In the genomic region with DNA sequence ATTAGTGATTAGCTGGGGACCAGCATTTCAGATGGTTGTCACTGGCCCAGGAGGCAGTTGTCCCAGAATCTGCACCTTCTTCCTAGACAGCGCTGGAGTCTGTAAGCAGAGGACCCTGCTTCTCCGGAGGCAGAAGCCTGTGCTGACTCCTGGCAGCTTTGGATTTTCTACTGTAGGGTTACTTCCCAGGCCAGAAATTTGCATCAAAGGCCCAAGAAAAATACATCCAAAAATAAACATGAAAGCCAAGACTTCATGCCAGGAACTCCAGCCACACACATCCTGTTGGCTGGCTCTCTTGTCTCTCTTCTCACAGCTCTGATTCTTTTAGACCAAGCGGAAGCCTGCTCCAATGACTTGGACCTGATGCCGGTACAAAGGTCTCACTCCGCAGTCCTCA, we compare ENCODE assay signal across 9 mouse cellular contexts.
DNase-seq lines count a peak whose midpoint lies in the region; ATAC-seq and TF ChIP-seq lines count a peak whose summit lies in the region.
"Had no signal": no experiment of that assay in that cellular context is flagged by ENCODE, and none has a peak within 500 bp of the region (broad histone marks: within the 10 kb centered on the region; RNA-seq: fewer than 3 reads in every experiment).

No protein-coding gene starts in this region.

- H3K27me3 ChIP-seq in hindbrain, embryonic 10.5 days (ENCODE audit: insufficient read depth, poor library complexity, severe bottlenecking), result no peaks in the 10 kb centered on the region
- no peaks in the 10 kb centered on the region for H3K27me3 ChIP-seq in hindbrain, embryonic 13.5 days
- H3K27me3 ChIP-seq in embryonic facial prominence, embryonic 14.5 days (replicated peaks; ENCODE audit: control insufficient read depth, insufficient read depth, low read length), result no peaks in the 10 kb centered on the region
- H3K27me3 ChIP-seq in lung, embryonic 14.5 days (ENCODE audit: insufficient read depth, low read length), result no peaks in the 10 kb centered on the region

- WGBS in hindbrain, embryonic 10.5 days, result 90% methylated on average over 5 of the region's 5 CpGs
- WGBS in hindbrain, embryonic 13.5 days, result 81% methylated on average over 5 of the region's 5 CpGs
- 75% methylated on average over 5 of the region's 5 CpGs for WGBS in embryonic facial prominence, embryonic 14.5 days
- WGBS in lung, embryonic 14.5 days, result 57% methylated on average over 5 of the region's 5 CpGs

- no peak overlapping the region for H3K4me3 ChIP-seq in hindbrain, embryonic 10.5 days
- no peak overlapping the region for H3K4me3 ChIP-seq in hindbrain, embryonic 13.5 days
- no peak overlapping the region for H3K4me3 ChIP-seq in embryonic facial prominence, embryonic 14.5 days (ENCODE audit: low read depth, low read length)
- no peak overlapping the region for H3K4me3 ChIP-seq in lung, embryonic 14.5 days (ENCODE audit: low read depth, low read length)

- no peak for TF ChIP-seq CTCF in lung, embryonic 14.5 days (IDR thresholded peaks at IDR 0.05; ENCODE audit: low read depth)

- peak overlapping the region; percentile 37; the same call in 1 of the 2 replicates for H3K27ac ChIP-seq in hindbrain, embryonic 10.5 days
- no peak overlapping the region for H3K27ac ChIP-seq in hindbrain, embryonic 13.5 days
- H3K27ac ChIP-seq in embryonic facial prominence, embryonic 14.5 days (replicated peaks; ENCODE audit: low read depth, low read length), result no peak overlapping the region
- H3K27ac ChIP-seq in lung, embryonic 14.5 days (ENCODE audit: low read depth), result peak overlapping the region; percentile 64

- H3K9ac ChIP-seq in hindbrain, embryonic 13.5 days, result no peak overlapping the region
- no peak overlapping the region for H3K9ac ChIP-seq in embryonic facial prominence, embryonic 14.5 days (ENCODE audit: low read depth, low read length)
- no peak overlapping the region for H3K9ac ChIP-seq in lung, embryonic 14.5 days

- no peak overlapping the region for H3K4me2 ChIP-seq in hindbrain, embryonic 13.5 days
- H3K4me2 ChIP-seq in embryonic facial prominence, embryonic 14.5 days (ENCODE audit: low read depth, low read length), result peak overlapping the region; percentile 0; the same call in 1 of the 2 replicates
- peak overlapping the region; percentile 47 for H3K4me2 ChIP-seq in lung, embryonic 14.5 days
- H3K4me2 ChIP-seq: midbrain, embryonic 11.5 days had no signal

- H3K4me1 ChIP-seq in hindbrain, embryonic 10.5 days (replicated peaks), result peaks cover 33% of the 10 kb centered on the region
- H3K4me1 ChIP-seq in hindbrain, embryonic 13.5 days (replicated peaks), result peaks cover 6% of the 10 kb centered on the region
- H3K4me1 ChIP-seq in embryonic facial prominence, embryonic 14.5 days (ENCODE audit: control insufficient read depth, insufficient read depth, low read length), result peaks cover 11% of the 10 kb centered on the region; the same call in 1 of the 2 replicates
- H3K4me1 ChIP-seq in lung, embryonic 14.5 days (ENCODE audit: insufficient read depth), result no peaks in the 10 kb centered on the region

- no peak for DNase-seq in hindbrain, embryonic 10.5 days (ENCODE audit: low spot score)
- DNase-seq in embryonic facial prominence, embryonic 14.5 days (ENCODE audit: low spot score), result peak; percentile 54
- DNase-seq in heart, postnatal 14 days, result peak; percentile 34 to 39
- DNase-seq in lung, embryonic 14.5 days, result peak; percentile 80
- DNase-seq in urinary bladder, postnatal 10 days (ENCODE audit: low spot score), result no peak
- no peak for DNase-seq in ovary, postnatal 14 days (ENCODE audit: low spot score)
- no peak for DNase-seq in embryo, embryonic 10 days (ENCODE audit: low spot score)

- intact Hi-C loops in heart, postnatal 14 days (cut with DNase I), result loop anchor here (5.0 kb wide), 1 partner anchor 38 kb away; no protein-coding TSS in a partner anchor

- ATAC-seq in hindbrain, embryonic 13.5 days (ENCODE audit: low FRiP score), result no peak
- no peak for ATAC-seq in embryonic facial prominence, embryonic 14.5 days (ENCODE audit: low read depth)
- ATAC-seq in lung, embryonic 14.5 days (ENCODE audit: insufficient read depth), result peak; percentile 35; the same call in 1 of the 2 replicates

- H3K9me3 ChIP-seq in hindbrain, embryonic 10.5 days, result no peaks in the 10 kb centered on the region
- H3K9me3 ChIP-seq in hindbrain, embryonic 13.5 days, result no peaks in the 10 kb centered on the region
- no peaks in the 10 kb centered on the region for H3K9me3 ChIP-seq in embryonic facial prominence, embryonic 14.5 days (ENCODE audit: control insufficient read depth, low read length)
- H3K9me3 ChIP-seq in lung, embryonic 14.5 days (ENCODE audit: low read depth, low read length), result no peaks in the 10 kb centered on the region

- H3K36me3 ChIP-seq in hindbrain, embryonic 10.5 days, result no peaks in the 10 kb centered on the region
- no peaks in the 10 kb centered on the region for H3K36me3 ChIP-seq in hindbrain, embryonic 13.5 days
- H3K36me3 ChIP-seq in embryonic facial prominence, embryonic 14.5 days (ENCODE audit: control insufficient read depth, insufficient read depth, low read length), result no peaks in the 10 kb centered on the region
- no peaks in the 10 kb centered on the region for H3K36me3 ChIP-seq in lung, embryonic 14.5 days (ENCODE audit: insufficient read depth)

Comparison
In these comparisons a context has a peak if more than half of its experiments do, and no peak if none do; other contexts are left out.
1. H3K27ac ChIP-seq: peak in hindbrain, embryonic 10.5 days (single experiment) and lung, embryonic 14.5 days (single experiment); none in hindbrain, embryonic 13.5 days (single experiment) and embryonic facial prominence, embryonic 14.5 days (single experiment).
2. DNase-seq: peak in embryonic facial prominence, embryonic 14.5 days (single experiment), heart, postnatal 14 days (2 of 2) and lung, embryonic 14.5 days (single experiment); none in hindbrain, embryonic 10.5 days (single experiment), urinary bladder, postnatal 10 days (single experiment), ovary, postnatal 14 days (single experiment) and embryo, embryonic 10 days (single experiment).